Mouse (Mus musculus): ENCODE results near the gene Cxcl1. TPM values are rescaled to one million over a fixed set of nuclear protein-coding genes. Genes with fewer than 3 reads are reported as not detected.
"Not testable (repeated sequence)": the region's sequence is repeated elsewhere in the genome, so short reads cannot be mapped to it uniquely, and the experiment has no call there.

Cxcl1 gene
- 0.38 and 1.5 TPM in 2 replicates for polyA plus RNA-seq (2015; fragmentation: Nextera tagmentation; extraction: Ambion mirVana)

DNA sequence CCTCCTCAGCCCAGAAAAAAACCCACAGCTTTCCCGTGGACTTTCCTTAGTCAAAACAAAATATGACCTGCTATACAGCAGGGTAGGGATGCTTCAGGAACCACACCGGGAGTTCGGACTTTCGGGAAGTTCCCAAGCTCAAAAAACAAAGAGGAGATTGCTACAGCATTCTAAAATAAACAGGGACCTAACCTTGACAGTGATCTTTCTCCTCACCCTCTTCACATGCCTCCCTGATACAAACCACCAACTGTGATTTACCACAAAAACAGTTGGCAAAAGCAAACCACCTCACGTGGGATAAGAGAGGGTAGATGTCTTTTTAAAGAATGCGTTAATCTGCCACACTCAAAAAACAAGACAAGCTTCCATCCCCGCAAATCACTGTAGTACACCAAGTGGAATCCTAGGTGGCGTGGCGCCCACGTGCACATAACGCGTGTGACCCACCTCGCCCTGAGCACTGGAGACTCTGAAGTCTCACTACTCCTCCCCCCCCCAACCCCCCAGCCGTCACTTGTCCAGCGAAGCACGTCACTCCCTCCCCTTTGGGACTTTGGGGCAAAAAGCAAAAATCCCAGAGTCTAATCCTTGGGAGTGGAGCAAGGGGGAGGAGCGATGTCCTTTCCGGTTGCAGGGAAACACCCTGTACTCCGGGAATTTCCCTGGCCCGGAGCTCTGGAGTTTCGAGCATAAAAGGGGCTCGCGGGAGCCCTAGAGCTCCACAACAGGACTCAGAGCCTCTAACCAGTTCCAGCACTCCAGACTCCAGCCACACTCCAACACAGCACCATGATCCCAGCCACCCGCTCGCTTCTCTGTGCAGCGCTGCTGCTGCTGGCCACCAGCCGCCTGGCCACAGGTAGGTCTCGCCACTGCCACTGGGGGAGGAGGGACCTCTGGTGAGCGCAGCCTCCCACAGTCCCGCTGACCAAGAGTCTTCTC lies at the start of gene Cxcl1:
Cxcl1 (plus strand) TSS at position 723 of the 945 bp plus-strand sequence.
- Histone ChIP-seq H3K4me1 (peaks cover 7% of the 10 kb centered on the region), H3K9ac (peak within 1 kb of the TSS; percentile 74), H3K36me3 (no peaks in the 10 kb centered on the region), H3K9me3 (no peaks in the 10 kb centered on the region), H3K27ac (no peak within 1 kb of the TSS), H3K4me2 (peak within 1 kb of the TSS; percentile 96), H3K4me3 (peak within 1 kb of the TSS; percentile 51), H3K27me3 (peaks cover 6% of the 10 kb centered on the region)
- WGBS: 7% methylated on average over 30 of the region's 30 CpGs
- ATAC-seq (ENCODE audit: insufficient number of reproducible peaks, insufficient read depth, low FRiP score, low TSS enrichment, low read depth): peak; percentile 75

DNA sequence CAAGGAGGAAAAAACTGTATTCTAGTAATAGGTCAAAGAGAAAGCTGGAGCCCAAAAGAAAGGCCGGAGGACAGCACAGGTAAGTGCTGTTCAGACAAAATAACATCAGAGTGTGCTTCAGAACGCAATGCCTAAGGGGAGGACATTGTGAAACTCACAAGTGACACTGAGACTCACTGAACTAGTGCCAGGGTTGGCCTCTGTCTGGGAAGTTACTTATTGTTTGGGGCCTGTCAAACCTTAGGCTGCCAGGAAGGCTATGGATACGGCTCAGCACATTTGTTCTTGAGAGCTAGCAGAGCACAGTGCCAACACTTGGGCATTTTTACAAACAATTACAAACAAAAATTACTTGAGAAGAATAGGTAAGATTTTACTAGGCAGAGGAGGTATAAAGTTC lies 47.1 kb upstream of the Cxcl1 start:
- no peak for ATAC-seq (ENCODE audit: insufficient number of reproducible peaks, insufficient read depth, low FRiP score, low TSS enrichment, low read depth)
- H3K4me3 ChIP-seq: no peak overlapping the region
- no peak overlapping the region for H3K9ac ChIP-seq
- H3K4me1 ChIP-seq: 0 out of 2 replicates have a peak, but pooled peaks cover 4% of the 10 kb centered on the region
- H3K27ac ChIP-seq: no peak overlapping the region
- no peaks in the 10 kb centered on the region for H3K9me3 ChIP-seq
- H3K36me3 ChIP-seq: no peaks in the 10 kb centered on the region
- 83% methylated on average over 3 of the region's 3 CpGs for WGBS
- H3K27me3 ChIP-seq: no peaks in the 10 kb centered on the region; the same call in 1 of the 2 replicates
- no peak overlapping the region for H3K4me2 ChIP-seq

DNA sequence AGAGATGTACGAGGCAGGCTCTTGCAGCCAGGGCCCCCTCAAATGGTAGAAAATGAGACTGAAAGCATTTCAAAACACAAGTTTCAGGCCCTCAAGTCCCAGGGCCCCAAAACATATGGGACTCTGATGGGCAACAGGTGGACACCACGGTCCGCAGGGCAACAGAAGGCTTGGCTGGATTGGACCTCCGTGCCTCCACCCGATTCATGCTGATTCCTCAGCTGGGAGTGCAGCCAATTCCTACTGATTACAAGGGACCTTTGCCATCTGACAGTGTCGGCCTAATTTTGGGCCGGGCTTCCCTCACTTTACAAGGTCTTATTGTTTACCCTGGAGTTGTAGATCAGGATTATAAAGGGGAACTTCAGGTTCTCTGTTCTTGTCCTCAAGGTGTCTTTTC lies 40.9 kb upstream of the Cxcl1 start:
- H3K9ac ChIP-seq; ATAC-seq (ENCODE audit: insufficient number of reproducible peaks, insufficient read depth, low FRiP score, low TSS enrichment, low read depth); H3K27ac ChIP-seq; H3K4me3 ChIP-seq; H3K36me3 ChIP-seq; H3K27me3 ChIP-seq; H3K4me2 ChIP-seq; H3K9me3 ChIP-seq; H3K4me1 ChIP-seq: not testable (repeated sequence)
- WGBS: 89% methylated on average over 7 of the region's 7 CpGs

DNA sequence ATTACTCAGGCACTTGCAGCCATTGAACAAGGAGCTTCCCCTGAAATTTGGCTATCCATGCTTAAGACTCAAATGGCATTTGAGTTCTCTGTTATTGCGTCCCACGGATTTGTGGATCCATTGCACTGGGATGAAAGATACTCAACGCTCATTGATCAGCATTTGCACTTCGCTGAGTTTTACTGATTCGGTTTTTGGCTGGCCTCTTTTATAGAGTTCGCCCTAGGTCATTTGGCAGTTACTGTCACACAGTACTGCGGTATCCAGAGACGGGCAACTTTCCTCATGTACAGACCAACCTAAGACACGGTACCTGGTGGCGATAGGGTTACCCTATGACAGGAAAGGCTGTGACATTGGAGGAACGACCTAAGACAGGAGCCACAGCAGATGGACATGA lies 39.6 kb upstream of the Cxcl1 start:
- not testable (repeated sequence) for H3K9me3 ChIP-seq; H3K9ac ChIP-seq; ATAC-seq (ENCODE audit: insufficient number of reproducible peaks, insufficient read depth, low FRiP score, low TSS enrichment, low read depth); H3K27me3 ChIP-seq; H3K4me3 ChIP-seq; H3K27ac ChIP-seq; H3K4me1 ChIP-seq; H3K4me2 ChIP-seq; H3K36me3 ChIP-seq
- 94% methylated on average over 11 of the region's 11 CpGs for WGBS

DNA sequence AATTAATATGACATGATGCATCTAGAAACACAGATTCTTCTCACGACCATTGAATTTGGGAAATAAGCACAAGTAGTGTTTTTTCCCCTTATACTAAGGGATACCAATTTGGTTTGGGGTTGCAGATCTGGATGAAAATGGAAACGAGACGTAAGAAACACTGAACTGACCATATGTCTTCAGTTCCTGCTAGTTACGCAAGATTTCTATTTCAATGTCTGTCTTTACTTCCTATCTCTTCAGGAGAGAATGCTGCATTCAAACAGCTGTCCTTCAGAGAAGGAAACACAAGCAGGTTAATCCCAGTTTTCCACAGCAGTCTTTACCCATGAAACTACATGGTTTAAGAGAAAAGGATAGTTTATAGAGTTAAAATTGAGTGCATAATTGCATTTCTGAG lies 37.8 kb upstream of the Cxcl1 start:
- 81% methylated on average over 4 of the region's 4 CpGs for WGBS

DNA sequence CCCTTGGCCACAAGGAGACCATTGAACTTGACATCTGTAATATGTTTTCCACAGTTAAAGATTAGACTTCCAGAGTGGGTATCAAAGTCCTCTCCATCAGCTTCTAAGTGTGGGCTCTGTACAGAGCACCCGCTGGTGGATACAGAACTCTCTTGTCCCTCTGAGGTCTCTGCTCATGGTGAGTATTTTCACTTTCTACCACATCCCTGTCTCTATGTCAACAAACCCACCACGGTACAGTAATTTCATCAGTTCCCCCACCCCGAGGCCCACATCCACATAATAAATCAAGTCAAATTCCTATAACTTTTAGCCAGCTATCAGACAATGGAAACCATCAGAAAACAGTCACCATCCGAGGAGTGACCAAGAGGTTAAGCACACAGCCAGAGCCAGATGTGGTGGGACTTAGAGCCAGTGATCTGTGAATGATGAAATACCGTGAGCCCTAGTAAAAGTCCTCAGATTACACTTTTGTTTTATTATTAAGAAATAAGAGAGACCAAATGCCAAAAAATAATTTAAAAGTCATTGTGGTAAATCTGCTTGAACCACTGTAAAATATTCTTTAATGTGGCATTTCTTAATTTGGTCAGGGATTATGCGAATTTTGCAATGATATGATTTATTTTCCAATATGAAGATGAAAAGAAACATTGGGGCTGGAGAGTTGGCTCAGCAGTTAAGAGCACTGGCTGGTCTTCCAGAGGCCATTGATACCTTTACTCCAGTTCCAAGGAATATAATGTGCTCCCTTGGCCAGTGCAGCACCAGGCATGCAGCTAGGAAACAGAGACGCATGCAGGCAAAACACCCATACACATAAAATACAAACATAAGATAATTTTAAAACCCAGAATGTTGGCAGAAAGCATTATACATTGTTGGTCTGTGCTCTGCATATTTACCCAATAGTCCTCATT lies 35.5 kb upstream of the Cxcl1 start:
- Histone ChIP-seq H3K9ac (no peak overlapping the region), H3K27me3 (no peaks in the 10 kb centered on the region), H3K27ac (no peak overlapping the region), H3K4me3 (no peak overlapping the region), H3K9me3 (no peaks in the 10 kb centered on the region), H3K4me2 (no peak overlapping the region), H3K36me3 (no peaks in the 10 kb centered on the region), H3K4me1 (no peaks in the 10 kb centered on the region; the same call in 1 of the 2 replicates)
- WGBS: 67% methylated on average over 7 of the region's 7 CpGs
- ATAC-seq (ENCODE audit: insufficient number of reproducible peaks, insufficient read depth, low FRiP score, low TSS enrichment, low read depth): no peak

More for the DNA sequence above, 37.8 kb upstream of the Cxcl1 start:
- Histone ChIP-seq H3K4me1 (no peaks in the 10 kb centered on the region; the same call in 1 of the 2 replicates), H3K27me3 (no peaks in the 10 kb centered on the region), H3K27ac (no peak overlapping the region), H3K9ac (no peak overlapping the region), H3K4me2 (no peak overlapping the region), H3K4me3 (no peak overlapping the region), H3K9me3 (no peaks in the 10 kb centered on the region), H3K36me3 (no peaks in the 10 kb centered on the region)
- no peak for ATAC-seq (ENCODE audit: insufficient number of reproducible peaks, insufficient read depth, low FRiP score, low TSS enrichment, low read depth)

DNA sequence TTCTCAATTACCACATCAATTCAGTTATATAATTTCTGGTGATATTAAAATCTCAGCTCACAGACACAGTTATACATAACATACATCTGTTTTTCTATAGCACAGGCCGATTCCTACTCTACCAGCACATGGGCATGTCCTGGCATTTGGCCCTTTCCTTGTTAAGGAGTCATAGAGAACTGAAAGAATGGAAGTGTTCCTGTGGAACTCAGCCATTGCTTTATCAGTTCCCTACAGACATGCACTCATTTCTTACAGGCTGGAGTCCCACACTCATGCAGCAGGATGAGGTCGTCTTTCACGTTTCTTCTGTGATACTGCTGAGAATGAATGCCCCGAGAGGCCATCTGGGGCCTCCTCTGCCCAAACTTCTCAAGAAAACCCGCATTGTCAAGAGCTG lies 33.6 kb upstream of the Cxcl1 start:
- 73% methylated on average over 5 of the region's 5 CpGs for WGBS
- Histone ChIP-seq H3K36me3 (no peaks in the 10 kb centered on the region), H3K9me3 (no peaks in the 10 kb centered on the region), H3K4me1 (no peaks in the 10 kb centered on the region; the same call in 1 of the 2 replicates), H3K4me3 (no peak overlapping the region), H3K9ac (no peak overlapping the region), H3K4me2 (no peak overlapping the region), H3K27me3 (no peaks in the 10 kb centered on the region), H3K27ac (no peak overlapping the region)
- ATAC-seq (ENCODE audit: insufficient number of reproducible peaks, insufficient read depth, low FRiP score, low TSS enrichment, low read depth): no peak

DNA sequence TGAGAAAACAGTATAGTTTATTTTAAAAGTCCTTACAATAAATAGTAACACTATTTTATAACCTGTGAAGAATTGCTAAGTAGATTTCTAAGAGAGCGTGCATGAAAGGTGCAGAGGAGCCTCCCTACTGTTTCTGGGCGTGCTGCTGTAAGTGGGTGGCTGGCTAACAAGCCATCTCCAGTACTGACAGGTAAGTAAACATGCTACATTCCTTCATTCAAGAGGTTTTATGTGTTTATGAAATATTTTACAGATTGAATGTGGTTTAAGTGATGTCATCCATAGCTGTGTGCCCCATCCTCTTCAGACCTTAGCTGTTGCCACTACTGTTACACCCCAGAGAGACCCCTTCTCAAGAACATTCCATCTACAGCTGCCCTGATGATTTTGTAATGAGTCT lies 32.6 kb upstream of the Cxcl1 start:
- no peak for ATAC-seq (ENCODE audit: insufficient number of reproducible peaks, insufficient read depth, low FRiP score, low TSS enrichment, low read depth)

DNA sequence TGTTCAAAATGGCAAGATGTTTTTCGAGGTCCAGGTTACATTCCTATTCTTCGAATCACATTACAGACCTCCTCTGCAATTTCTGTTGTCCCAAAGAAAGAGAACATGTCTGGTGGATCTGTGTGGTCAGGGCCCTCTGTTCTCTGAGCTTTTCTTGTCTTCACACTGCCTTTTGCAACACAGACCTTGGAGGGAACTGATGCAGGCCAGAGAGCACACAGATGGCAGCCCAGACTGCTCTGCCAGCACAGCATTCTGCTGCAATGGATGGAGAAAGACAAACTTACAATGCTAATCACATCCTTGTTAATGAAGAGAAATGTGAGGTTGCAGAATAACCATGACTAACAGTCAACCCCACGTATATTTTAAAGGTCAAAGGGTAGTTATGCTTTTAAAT lies 32.0 kb upstream of the Cxcl1 start:
- Histone ChIP-seq H3K4me1 (no peaks in the 10 kb centered on the region; the same call in 1 of the 2 replicates), H3K27ac (no peak overlapping the region), H3K9me3 (no peaks in the 10 kb centered on the region), H3K4me3 (no peak overlapping the region), H3K9ac (no peak overlapping the region), H3K36me3 (no peaks in the 10 kb centered on the region), H3K4me2 (no peak overlapping the region), H3K27me3 (no peaks in the 10 kb centered on the region)
- ATAC-seq (ENCODE audit: insufficient number of reproducible peaks, insufficient read depth, low FRiP score, low TSS enrichment, low read depth): no peak
- WGBS: 67% methylated on average over 3 of the region's 3 CpGs

More for the DNA sequence above, 32.6 kb upstream of the Cxcl1 start:
- Histone ChIP-seq H3K36me3 (no peaks in the 10 kb centered on the region), H3K27me3 (no peaks in the 10 kb centered on the region), H3K4me1 (no peaks in the 10 kb centered on the region; the same call in 1 of the 2 replicates), H3K4me2 (no peak overlapping the region), H3K9ac (no peak overlapping the region), H3K4me3 (no peak overlapping the region), H3K27ac (no peak overlapping the region), H3K9me3 (no peaks in the 10 kb centered on the region)
- WGBS: 83% methylated on average over 2 of the region's 2 CpGs

DNA sequence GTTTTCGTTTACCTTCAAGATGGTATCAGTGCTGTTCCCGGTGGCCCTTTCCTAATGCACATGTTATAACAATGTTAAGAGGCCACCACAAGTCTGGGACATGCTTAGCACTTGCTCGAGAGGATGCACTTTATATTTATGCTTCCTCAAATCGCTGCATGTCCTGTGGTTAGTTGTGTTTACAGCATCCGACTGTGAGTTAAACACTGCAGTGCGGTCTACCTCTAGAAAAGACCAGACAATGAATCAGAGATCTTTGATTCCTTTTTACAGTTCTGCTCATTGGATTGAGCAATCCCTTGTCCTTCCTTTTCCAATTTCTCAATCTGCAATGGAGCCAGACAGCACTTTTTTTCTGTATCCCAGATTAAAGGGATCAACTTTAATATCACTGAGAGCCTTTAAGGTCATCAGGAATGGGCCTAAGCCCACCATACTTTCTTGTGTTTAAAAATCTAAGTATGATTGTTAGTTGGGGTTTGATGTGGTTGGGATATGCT lies 29.1 kb upstream of the Cxcl1 start:
- H3K27me3 ChIP-seq: no peaks in the 10 kb centered on the region
- WGBS: 72% methylated on average over 6 of the region's 6 CpGs
- no peaks in the 10 kb centered on the region for H3K9me3 ChIP-seq
- no peaks in the 10 kb centered on the region; the same call in 1 of the 2 replicates for H3K4me1 ChIP-seq
- no peaks in the 10 kb centered on the region for H3K36me3 ChIP-seq
- ATAC-seq (ENCODE audit: insufficient number of reproducible peaks, insufficient read depth, low FRiP score, low TSS enrichment, low read depth): no peak
- no peak overlapping the region for H3K27ac ChIP-seq
- H3K4me3 ChIP-seq: no peak overlapping the region
- H3K4me2 ChIP-seq: no peak overlapping the region
- H3K9ac ChIP-seq: no peak overlapping the region

DNA sequence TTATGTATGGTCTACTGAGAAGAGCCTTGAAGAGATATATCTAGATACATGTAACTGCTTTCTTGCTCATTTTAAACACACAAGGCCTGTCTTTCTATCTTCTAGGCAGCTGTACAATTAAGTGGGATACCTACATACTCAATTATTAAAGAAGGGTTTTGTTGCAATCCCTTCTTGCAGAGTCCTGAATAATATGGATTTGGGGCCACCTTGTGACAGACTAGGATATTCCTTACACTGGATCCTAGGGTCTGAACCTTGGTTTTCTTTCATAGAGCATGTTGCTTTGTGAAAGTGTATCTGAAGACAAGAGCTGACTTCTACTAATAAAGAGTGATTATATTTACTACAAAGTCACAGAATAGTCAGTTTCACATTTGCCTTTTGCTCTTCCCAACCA lies 24.3 kb upstream of the Cxcl1 start:
- Histone ChIP-seq H3K27me3 (no peaks in the 10 kb centered on the region), H3K9me3 (no peaks in the 10 kb centered on the region), H3K9ac (no peak overlapping the region), H3K4me3 (no peak overlapping the region), H3K4me2 (no peak overlapping the region), H3K4me1 (no peaks in the 10 kb centered on the region), H3K27ac (no peak overlapping the region), H3K36me3 (no peaks in the 10 kb centered on the region)
- no peak for ATAC-seq (ENCODE audit: insufficient number of reproducible peaks, insufficient read depth, low FRiP score, low TSS enrichment, low read depth)
